Mouse (Mus musculus) layer of hippocampus, postnatal 36 days (tissue): ENCODE measurements around the gene Clcnkb. TPM values are rescaled to one million over a fixed set of nuclear protein-coding genes. Genes with fewer than 3 reads are reported as not detected.
A peak's percentile ranks its signal among the peaks of the same experiment; 100 is the strongest.

ENCODE experiments used
- DNase-seq, 2 experiments: peaks; one replicate each; pipeline ENCODE4 v3.0.0; 2022
- total RNA-seq, 2 experiments: library from RNA; stranded (reverse); gene quantifications; 2 replicates each; pipeline ENCODE4 v1.2.3; 2021

Gene Clcnkb
- total RNA-seq, 2 experiments from 2014 or later, result not detected

DNA sequence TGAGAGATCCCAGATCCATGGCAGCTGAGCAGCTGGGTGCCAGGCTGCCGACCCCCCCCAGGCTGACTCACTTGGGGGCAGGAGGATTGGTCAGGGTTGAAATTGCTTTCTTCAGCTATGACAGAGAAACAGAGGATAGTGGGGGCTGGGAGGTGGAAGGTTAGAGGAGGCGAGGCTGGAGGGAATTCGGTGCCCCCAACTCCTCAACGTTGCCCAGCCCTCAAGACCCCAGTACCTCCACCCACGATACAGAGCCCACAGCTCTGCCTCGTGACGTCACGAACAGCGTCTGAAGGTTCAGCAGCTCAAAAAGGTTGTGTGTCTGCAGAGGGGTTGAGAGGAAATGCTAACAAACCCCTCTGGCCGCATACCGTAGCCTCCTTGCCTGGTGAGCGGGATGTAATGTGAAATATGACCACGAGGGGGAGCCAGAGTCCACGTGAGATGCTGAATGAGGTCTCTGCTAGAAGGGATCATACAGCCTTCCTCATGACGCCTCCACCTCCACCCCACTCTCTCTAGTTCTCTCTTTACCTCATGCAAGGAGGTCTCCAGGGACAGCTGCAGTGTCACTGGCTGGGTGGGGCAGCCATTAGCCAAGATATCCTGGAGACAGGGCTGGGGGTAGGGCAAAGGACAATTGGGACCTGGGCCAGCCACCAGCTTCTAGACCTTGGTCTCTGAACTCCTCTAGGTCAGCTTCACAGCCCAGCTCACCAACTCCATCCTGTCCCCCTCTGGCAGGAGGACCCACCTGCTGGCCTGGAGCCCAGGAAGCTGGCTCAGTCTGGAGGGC lies 11.1 kb downstream of the Clcnkb start:
- peak; percentile 86 to 90 for DNase-seq

GRCm38 (mm10) chr4:141400171-141400570 lies 15.6 kb downstream of the Clcnkb start:
- DNase-seq, result no peak

GRCm38 (mm10) chr4:141398545-141398944 lies 17.3 kb downstream of the Clcnkb start, which contains the start of gene Clcnka:
Clcnka (minus strand) TSS chr4:141398724.
- no peak for DNase-seq

DNA sequence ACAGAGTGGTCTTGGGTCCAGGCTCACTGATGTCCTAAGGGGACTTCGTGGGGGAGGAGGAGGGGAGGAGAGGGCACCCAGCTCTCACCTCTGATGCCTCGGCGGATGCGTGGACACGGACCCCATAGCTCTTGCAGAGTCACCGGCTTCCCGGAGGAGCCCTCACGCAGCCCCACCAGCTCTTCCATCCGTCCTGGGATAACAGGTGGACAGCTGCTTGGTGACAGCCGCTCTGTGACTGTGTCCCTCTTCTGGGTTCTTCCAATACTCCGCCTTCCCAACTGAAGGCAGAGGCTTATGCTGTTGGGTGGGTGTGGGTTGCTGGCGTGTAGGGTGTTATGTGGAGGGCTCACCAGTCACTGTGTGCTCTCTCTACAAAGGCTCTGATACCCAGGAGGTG lies 18.0 kb downstream of the Clcnkb start:
- DNase-seq, result no peak

DNA sequence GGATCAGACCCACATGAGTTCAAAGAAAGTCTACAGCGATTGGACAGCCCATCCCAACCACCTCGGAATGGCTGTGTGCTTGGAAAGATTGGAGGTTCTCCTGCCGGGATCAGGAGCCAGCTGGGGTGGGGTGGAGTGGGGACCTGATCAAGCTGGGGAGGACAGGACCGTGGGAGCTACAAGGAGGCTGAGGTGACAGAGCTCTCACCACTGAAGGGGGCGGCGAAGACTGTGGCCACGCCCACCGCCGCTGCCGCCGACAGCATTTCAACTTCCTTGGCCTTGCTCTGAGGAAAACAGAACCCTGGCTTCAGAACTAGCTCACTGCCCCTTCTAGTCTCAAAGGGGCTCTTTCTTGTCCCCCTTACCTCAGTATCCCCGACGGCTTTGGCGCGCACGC lies 21.1 kb downstream of the Clcnkb start:
- DNase-seq, result no peak

- no peak for DNase-seq
Observed at GRCm38 (mm10) chr4:141391293-141391692, 24.5 kb downstream of the Clcnkb start.

- no peak for DNase-seq
Observed at GRCm38 (mm10) chr4:141389366-141390150, 26.3 kb downstream of the Clcnkb start.

- DNase-seq, result no peak
Observed at GRCm38 (mm10) chr4:141387933-141388332, 27.9 kb downstream of the Clcnkb start.

GRCm38 (mm10) chr4:141387093-141387784 lies 28.6 kb downstream of the Clcnkb start:
- peak; percentile 34 to 57 for DNase-seq

GRCm38 (mm10) chr4:141386150-141386549 lies 29.7 kb downstream of the Clcnkb start:
- DNase-seq, result no peak

- no peak for DNase-seq
Observed at GRCm38 (mm10) chr4:141385275-141385674, 30.5 kb downstream of the Clcnkb start.

- no peak for DNase-seq
Observed at GRCm38 (mm10) chr4:141382406-141382805, 33.4 kb downstream of the Clcnkb start.

GRCm38 (mm10) chr4:141379674-141380073 lies 36.1 kb downstream of the Clcnkb start:
- no peak for DNase-seq

- DNase-seq, result no peak
Observed at GRCm38 (mm10) chr4:141372426-141372825, 43.4 kb downstream of the Clcnkb start.

GRCm38 (mm10) chr4:141367997-141368791 lies 47.6 kb downstream of the Clcnkb start, which contains the start of gene Fam131c:
Fam131c (plus strand) TSS chr4:141368220.
- no peak for DNase-seq

DNA sequence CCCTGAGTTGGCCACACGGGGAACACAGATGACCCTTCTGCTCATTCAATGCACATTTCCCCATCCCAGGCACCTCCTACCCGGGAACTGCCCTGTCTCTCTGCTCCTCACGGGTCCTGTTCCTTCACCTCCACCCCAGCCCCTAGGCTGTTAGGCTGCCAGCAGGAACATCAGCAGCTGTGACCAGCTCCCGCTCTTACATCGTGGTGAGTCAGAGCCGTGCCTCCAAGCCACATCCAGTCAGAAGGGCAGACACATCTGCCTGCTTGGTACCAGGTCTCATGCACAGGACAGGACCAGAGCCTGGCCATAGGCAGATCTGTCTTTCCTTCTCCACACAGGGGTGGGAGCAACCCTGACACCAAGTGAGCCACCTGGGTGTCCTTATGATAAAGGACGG lies 49.9 kb downstream of the Clcnkb start:
- no peak for DNase-seq

- no peak for DNase-seq
Observed at GRCm38 (mm10) chr4:141365126-141365525, 50.7 kb downstream of the Clcnkb start.

- peak; percentile 58 to 60 for DNase-seq
Observed at GRCm38 (mm10) chr4:141362937-141363548, 52.8 kb downstream of the Clcnkb start.

GRCm38 (mm10) chr4:141360846-141361245 lies 55.0 kb downstream of the Clcnkb start:
- no peak for DNase-seq

DNA sequence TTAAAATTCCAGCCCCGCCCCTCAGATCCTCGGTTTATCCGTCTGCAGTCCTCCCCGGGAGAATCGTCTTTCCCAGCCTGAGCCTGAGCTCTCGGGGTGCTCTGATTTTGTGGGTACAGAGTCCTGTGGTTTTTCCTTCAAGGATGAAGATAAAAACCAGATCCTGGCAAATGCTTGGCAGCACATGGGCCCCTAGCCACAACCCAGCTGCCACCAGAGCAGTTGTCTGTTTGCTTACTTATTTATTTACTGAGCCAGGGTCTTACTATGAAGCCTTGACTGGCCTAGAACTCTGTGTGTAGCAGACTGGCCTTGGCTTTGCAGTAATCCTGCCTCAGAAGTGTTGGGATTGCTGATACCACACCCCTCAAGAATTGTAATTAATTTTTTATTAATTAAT lies 56.6 kb downstream of the Clcnkb start:
- no peak for DNase-seq

GRCm38 (mm10) chr4:141357811-141358210 lies 58.0 kb downstream of the Clcnkb start:
- no peak for DNase-seq
